Mouse (Mus musculus): Measurements from ENCODE around the gene Gm21958. TPM values are rescaled to one million over a fixed set of nuclear protein-coding genes. Genes with fewer than 3 reads are reported as not detected.
"Not testable (repeated sequence)": the region's sequence is repeated elsewhere in the genome, so short reads cannot be mapped to it uniquely, and the experiment has no call there.

Gm21958 gene
- total RNA-seq, 1 experiment from 2014 or later: 1.1 TPM

- ATAC-seq (replicated peaks; ENCODE audit: low read depth, poor library complexity, severe bottlenecking): no peak
Observed at GRCm38 (mm10) chr3:54725344-54725743, 11.2 kb upstream of the Gm21958 start.

- ATAC-seq (replicated peaks; ENCODE audit: low read depth, poor library complexity, severe bottlenecking): peak; percentile 97
Observed at GRCm38 (mm10) chr3:54723741-54724500, 9.8 kb upstream of the Gm21958 start.

GRCm38 (mm10) chr3:54718947-54719346, 4.8 kb upstream of the Gm21958 start:
- peak; percentile 95 for ATAC-seq (replicated peaks; ENCODE audit: low read depth, poor library complexity, severe bottlenecking)

GRCm38 (mm10) chr3:54717348-54717747, 3.2 kb upstream of the Gm21958 start:
- ATAC-seq (replicated peaks; ENCODE audit: low read depth, poor library complexity, severe bottlenecking): no peak

GRCm38 (mm10) chr3:54715461-54715860, 1.3 kb upstream of the Gm21958 start:
- ATAC-seq (replicated peaks; ENCODE audit: low read depth, poor library complexity, severe bottlenecking): no peak

- ATAC-seq (replicated peaks; ENCODE audit: low read depth, poor library complexity, severe bottlenecking): peak; percentile 89
Observed at GRCm38 (mm10) chr3:54708972-54709371, 5.2 kb downstream of the Gm21958 start.

GRCm38 (mm10) chr3:54704106-54704505, 10.0 kb downstream of the Gm21958 start:
- ATAC-seq (replicated peaks; ENCODE audit: low read depth, poor library complexity, severe bottlenecking): not testable (repeated sequence)

GRCm38 (mm10) chr3:54699759-54700301, 14.3 kb downstream of the Gm21958 start:
- no peak for ATAC-seq (replicated peaks; ENCODE audit: low read depth, poor library complexity, severe bottlenecking)

GRCm38 (mm10) chr3:54693056-54693415, 21.1 kb downstream of the Gm21958 start:
- ATAC-seq (replicated peaks; ENCODE audit: low read depth, poor library complexity, severe bottlenecking): peak; percentile 26

- peak; percentile 97 for ATAC-seq (replicated peaks; ENCODE audit: low read depth, poor library complexity, severe bottlenecking)
Observed at GRCm38 (mm10) chr3:54692202-54693055, 21.7 kb downstream of the Gm21958 start, which contains the start of gene Supt20. Gene Supt20, plus strand, starts transcription at chr3:54692807.

GRCm38 (mm10) chr3:54689091-54689490, 25.1 kb downstream of the Gm21958 start:
- ATAC-seq (replicated peaks; ENCODE audit: low read depth, poor library complexity, severe bottlenecking): no peak

GRCm38 (mm10) chr3:54687245-54687644, 26.9 kb downstream of the Gm21958 start:
- ATAC-seq (replicated peaks; ENCODE audit: low read depth, poor library complexity, severe bottlenecking): no peak

GRCm38 (mm10) chr3:54685202-54685601, 29.0 kb downstream of the Gm21958 start:
- ATAC-seq (replicated peaks; ENCODE audit: low read depth, poor library complexity, severe bottlenecking): no peak

- ATAC-seq (replicated peaks; ENCODE audit: low read depth, poor library complexity, severe bottlenecking): peak; percentile 87
Observed at GRCm38 (mm10) chr3:54681310-54682204, 32.6 kb downstream of the Gm21958 start.

GRCm38 (mm10) chr3:54676818-54677217, 37.3 kb downstream of the Gm21958 start:
- ATAC-seq (replicated peaks; ENCODE audit: low read depth, poor library complexity, severe bottlenecking): no peak

- peak; percentile 76 for ATAC-seq (replicated peaks; ENCODE audit: low read depth, poor library complexity, severe bottlenecking)
Observed at GRCm38 (mm10) chr3:54672557-54673529, 41.3 kb downstream of the Gm21958 start.

GRCm38 (mm10) chr3:54672111-54672510, 42.0 kb downstream of the Gm21958 start:
- ATAC-seq (replicated peaks; ENCODE audit: low read depth, poor library complexity, severe bottlenecking): no peak

GRCm38 (mm10) chr3:54669559-54669958, 44.6 kb downstream of the Gm21958 start:
- ATAC-seq (replicated peaks; ENCODE audit: low read depth, poor library complexity, severe bottlenecking): peak; percentile 53; the same call in 1 of the 2 replicates

GRCm38 (mm10) chr3:54668722-54669121, 45.4 kb downstream of the Gm21958 start:
- peak; percentile 58 for ATAC-seq (replicated peaks; ENCODE audit: low read depth, poor library complexity, severe bottlenecking)

All from common myeloid progenitor, adult 5-6 weeks (primary cell).